Mouse (Mus musculus) thymus, postnatal 36 days (tissue): ENCODE measurements at regions not wholly inside any gene's neighbourhood (a gene's known extent, or its start where the extent isn't known, plus 50 kb on each side); places are given as distances from the start of the nearest gene placed in this dataset.
"Not testable (repeated sequence)": the region's sequence is repeated elsewhere in the genome, so short reads cannot be mapped to it uniquely, and the experiment has no call there.

Source experiments
- DNase-seq, 2 experiments: peaks; one replicate each; pipeline ENCODE4 v3.0.0; 2022; ENCODE audit warnings: mixed read lengths in 2 of 2

GRCm38 (mm10) chr9:41429711-41430390 lies 268.4 kb upstream of the Ubash3b start:
- DNase-seq, result no peak

DNA sequence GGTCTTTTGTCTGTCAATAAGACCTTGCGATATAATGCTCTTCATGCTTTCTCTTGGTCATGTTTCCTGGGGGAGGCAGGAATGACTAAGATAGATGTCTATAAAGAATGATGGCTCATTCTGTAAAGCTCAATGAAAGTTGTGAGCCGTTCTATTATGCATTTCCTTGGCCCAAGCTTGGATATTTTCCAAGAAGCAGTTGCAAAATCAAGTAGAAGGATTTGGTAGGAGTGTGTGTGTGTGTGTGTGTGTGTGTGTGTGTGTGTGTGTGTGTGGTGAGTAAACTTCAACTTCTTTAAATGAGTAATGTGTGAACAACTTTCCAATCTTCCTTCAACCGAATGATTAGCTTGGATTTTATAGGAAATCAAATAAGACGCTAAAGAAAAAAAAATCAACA lies 267.7 kb upstream of the Ubash3b start:
- no peak for DNase-seq

- DNase-seq, result no peak
Observed at GRCm38 (mm10) chr9:41426698-41427097, 265.2 kb upstream of the Ubash3b start.

DNA sequence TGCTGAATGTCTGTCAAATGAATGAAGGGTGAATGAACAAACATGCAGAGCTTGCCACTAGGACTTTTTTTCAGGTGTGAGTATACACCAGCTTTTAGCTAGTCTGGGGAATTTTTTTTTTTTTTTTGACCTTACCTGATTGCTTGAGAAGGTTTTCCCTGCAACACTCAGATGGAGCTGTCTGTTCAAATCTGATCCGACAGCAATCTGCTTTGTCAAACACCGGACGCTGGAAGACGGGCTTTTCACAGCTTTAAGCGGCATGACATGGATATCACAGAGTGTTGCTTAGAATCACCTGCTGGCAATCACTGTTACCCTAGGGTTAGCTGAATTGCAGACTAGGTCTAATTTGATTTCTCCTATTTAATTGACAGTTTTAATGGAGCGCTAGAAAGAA lies 263.7 kb upstream of the Ubash3b start:
- DNase-seq, result no peak

DNA sequence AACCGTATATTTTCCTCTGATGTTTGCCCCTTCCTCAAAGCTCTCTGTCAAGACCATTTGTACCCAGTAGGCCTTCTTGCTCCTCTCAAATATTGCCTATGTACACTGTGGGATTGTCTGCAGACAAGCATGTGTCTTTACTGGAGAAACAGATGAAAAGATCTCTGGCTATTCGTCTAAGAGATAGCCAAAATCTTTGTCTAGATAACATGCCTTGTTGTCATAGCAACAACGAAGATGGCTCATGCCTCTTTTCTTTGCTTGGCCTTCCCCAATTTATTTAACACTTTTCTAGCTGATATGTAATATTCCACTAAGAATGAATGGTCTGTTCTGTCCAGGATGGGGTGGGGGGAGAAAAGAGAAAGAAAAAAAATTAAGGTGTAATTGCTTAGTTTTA lies 252.3 kb upstream of the Ubash3b start:
- no peak for DNase-seq

DNA sequence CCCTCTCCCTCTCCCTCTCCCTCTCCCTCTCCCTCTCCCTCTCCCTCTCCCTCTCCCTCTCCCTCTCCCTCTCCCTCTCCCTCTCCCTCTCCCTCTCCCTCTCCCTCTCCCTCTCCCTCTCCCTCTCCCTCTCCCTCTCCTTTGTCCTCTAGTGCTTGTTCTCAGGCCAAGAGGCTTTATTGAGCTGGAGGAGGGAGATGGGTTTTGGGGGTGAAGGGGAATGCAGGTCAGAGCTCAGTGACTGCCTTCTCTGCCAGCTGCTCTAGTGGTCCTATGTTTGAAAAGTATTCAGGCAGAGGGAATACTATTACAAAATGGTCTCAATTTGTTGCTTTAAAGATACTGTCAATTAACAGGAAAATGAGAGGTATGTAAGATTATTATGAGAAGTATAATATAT lies 251.6 kb upstream of the Ubash3b start:
- not testable (repeated sequence) for DNase-seq

DNA sequence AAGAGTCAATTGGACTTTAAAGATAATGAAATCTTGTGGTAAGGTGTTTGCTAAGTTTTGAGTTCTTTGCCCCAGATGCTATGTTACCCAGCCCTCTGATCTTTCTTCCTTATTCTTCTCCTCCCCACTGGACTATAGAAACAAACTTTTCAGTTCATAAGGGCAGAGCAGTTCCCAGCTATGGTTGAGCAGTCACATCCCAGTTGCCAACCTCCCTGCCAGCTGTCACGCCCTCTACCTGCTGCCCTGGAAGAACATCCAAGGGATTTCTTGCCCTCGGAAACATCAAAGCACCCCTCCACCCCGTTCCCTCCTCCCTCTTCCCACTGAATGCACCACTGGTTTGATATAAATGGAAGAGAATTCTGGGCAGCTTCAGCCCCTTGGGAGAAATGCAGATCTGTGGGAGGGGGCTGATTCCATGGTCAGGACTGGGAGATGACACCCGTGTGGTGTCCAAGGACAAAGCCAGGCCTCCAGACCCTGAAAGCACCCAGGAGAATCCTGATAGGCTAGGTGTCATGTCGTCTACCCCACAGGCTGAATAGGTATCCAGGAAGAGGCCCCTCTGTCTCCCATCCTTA lies 250.8 kb upstream of the Ubash3b start:
- DNase-seq, result no peak

DNA sequence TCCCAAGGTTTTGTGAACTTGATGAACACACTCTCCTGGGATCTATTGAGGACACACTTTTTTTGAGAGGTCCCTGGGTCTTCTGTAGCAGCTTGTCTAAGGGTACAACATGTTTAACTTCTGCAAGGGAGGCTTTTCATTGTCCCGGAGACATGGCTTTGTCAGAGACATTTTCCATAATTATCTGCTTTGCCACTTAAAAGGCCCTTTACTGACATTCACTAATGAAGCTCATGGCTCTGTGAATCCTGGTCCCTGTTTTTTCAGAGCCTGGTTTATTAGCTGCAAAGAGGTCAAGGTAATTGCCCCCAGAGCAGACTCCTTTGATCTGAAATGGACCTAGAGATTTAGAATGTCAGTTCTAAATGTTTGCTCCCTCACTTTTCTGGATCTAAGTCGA lies 246.8 kb upstream of the Ubash3b start:
- DNase-seq, result no peak

GRCm38 (mm10) chr9:41407078-41407477 lies 245.6 kb upstream of the Ubash3b start:
- DNase-seq, result no peak

DNA sequence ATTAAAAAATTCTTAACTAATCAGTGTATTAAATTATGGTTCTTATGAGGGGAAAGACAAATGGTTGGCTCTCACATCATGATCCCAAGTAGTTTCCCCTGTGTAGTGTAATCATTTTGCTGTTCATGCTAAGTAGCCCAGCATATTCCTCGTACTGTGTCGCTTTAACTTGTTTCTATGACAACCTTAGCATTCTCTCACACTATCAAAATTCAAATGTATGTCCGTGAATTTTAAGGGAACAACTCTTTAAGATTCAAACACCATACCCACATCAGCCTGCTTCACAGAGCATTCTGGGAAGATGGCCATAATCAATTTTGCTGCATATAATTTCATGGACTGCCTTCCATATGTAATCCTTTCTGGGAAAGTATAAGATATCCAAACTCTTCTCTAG lies 241.4 kb upstream of the Ubash3b start:
- no peak for DNase-seq

DNA sequence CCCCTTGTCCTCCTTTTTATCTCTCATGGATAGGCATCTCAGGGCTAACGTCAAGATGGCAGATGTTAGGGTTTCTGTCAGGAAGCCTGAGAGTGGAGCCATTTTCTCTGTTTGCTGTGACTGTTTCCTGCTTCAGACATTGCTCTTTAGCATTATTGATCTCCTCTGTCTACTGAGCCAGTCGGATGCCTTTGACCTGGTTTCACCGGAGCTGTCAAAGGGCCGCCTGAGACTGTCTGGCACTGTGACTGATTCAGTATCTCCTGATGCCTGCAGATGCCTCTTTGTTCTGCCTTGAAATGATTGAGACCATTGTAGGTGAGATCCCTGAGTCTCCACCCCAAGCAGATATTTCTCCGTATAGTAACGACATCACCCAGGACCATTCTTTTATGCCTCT lies 239.5 kb upstream of the Ubash3b start:
- DNase-seq, result no peak

- no peak for DNase-seq
Observed at GRCm38 (mm10) chr9:41395471-41395870, 234.0 kb upstream of the Ubash3b start.

GRCm38 (mm10) chr9:41391591-41392320 lies 230.3 kb upstream of the Ubash3b start:
- DNase-seq, result no peak

GRCm38 (mm10) chr9:41379283-41379682 lies 217.8 kb upstream of the Ubash3b start:
- no peak for DNase-seq

- no peak for DNase-seq
Observed at GRCm38 (mm10) chr9:41378627-41379231, 217.2 kb upstream of the Ubash3b start.

DNA sequence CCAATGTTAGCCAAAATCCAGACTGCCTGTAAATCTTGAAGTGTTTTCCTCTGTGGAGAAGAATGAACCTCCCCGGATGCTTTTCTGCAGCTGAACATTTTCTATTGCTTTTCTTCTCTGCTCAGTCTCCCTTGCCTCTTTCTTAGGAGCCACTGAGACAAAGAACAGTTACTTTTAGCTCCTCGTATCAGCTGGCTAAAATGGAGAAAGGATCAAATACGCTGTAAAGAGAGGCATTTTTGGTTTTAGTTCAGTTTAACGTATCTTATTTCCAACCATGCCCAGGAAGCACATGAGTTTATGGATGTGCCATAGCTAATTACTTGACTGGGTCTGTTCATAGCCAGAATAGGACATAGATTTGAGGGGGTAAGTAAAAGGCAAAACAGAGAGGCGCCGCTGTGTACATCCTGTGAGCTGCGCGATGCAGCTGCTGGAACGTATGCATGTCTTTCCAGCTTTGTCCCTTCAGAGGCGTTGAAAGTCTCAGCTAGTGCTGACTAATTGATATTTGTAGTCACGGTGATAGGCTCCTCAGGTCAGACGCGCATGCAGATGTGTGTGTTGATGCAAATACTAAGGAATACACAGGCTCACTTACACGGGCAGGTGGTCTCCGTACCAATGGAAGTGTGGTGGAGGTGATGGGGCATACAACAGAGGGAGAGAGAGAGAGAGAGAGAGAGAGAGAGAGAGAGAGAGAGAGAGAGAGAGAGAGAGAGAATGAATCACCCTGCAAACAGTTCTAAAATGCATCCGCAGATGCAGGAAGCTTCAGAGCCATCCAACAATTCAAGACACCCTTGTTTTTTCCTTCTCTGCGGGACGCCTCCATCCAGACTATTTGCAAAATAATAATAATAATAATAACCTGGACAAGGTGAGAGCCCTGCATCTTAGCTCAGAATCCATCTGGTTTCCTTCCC lies 216.5 kb upstream of the Ubash3b start:
- DNase-seq, result no peak

GRCm38 (mm10) chr9:41376948-41377700 lies 215.6 kb upstream of the Ubash3b start:
- no peak for DNase-seq

DNA sequence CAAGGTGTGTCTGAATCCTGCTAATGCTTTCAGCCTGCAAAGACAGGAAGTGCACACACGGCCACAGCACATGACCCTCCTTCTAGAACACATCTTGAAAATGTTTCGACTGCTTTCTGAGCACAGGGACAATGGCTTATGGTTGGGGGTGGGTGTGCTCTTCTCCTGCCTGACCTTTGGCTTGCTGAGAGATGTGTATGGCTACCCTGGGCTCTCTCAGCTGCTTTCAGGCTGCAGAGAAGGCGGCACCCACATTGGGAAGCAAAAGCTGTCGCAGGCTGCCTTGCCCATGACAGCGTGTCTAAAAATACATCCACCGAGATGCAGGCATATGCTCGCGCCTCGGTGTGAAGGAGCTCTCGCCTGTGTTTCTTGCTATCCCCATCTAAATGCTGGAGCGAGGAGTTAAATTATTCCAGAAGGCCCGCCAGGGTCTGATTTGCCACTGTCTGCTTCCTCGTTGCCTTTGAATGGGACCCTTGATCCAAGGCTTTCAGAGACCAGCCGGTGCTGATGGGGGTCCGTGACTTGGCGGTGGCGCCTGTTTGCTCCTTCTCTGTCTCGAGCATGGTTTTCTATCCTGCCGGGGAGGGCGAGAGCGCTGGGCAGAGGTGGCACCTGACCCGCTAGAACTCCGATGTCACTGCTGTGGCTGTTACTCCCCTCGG lies 214.6 kb upstream of the Ubash3b start:
- DNase-seq, result no peak

- DNase-seq, result no peak
Observed at GRCm38 (mm10) chr9:41374591-41375481, 213.3 kb upstream of the Ubash3b start.

DNA sequence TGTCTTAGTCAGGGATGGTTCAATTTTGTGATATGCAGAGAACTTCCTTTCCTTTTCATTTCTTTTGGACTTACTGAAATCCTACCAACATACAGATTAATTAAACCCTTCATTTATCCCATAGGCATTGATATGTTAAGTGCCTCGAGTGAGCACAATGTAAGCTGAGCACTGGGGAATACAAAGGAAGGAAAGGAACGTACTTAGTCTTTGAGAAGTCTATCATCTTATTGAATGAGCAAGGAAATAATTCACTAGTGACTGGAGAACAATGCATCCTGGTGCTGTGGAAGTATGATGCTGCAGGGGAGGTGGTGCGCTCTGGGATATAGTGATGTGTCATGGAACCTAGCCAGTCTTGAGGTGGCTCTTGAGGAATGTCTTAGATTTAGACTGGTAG lies 204.9 kb upstream of the Ubash3b start:
- no peak for DNase-seq
